Mouse (Mus musculus): ENCODE data around the gene Tpst1.

- TF ChIP-seq POLR2A (IDR thresholded peaks at IDR 0.05; ENCODE audit: insufficient read length, low read depth) (no peak), E2F4 (IDR thresholded peaks at IDR 0.05; ENCODE audit: insufficient read depth) (no peak)
Measured at GRCm38 (mm10) chr5:130145961-130146360, 72.8 kb downstream of the Tpst1 start.
